Mouse (Mus musculus): Measurements from ENCODE around the gene Zfp61. TPM values are rescaled to one million over a fixed set of nuclear protein-coding genes. Genes with fewer than 3 reads are reported as not detected.

Gene Zfp61
- total and polyA plus RNA-seq, 2 experiments, result 0.48 to 1.8 TPM

DNA sequence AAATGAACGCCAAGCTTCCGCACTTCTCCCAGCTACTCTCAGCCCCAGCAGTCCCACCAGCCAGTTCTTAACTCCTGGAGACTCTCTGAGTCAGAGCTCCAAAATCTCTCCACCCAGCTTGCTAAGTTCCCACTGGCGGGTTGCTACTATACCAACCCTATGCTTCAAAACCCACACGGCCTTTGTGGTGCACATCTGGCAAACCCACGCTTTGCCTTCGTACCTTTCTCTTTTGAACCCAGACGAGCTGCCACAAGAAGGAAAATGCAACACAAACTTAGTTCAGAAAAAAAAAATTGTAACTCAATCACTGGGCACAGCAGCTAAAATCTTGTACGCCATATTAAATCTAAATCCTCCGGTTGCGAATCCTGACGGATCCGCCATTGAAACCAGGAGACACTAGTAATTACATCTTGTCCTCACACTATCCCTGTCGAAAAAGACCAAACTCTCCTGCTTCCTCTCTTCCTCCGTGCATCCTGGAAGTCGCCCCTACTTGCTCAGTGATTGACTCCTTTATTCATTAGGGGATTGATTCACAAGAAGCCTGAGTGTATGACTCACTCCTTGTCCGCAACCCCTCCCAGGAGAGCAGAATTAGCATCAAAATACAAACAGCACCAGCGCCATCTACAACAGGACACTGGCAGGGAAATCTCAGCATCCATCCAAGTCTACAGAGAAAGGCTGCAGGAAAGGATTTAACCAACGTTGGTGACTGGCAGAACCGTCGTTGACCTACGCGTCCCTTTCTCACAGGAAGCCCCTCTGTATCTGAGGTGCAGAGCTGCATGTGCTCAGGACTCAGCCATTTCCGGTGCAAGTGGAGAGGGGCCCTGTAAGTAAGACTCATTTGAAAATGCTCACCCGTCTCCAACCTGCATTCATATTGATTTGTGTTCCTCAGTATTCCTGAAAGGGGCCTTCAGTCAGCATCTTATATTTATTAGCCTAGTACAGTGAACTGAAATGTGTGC lies 32.6 kb downstream of the Zfp61 start:
- no peaks in the 10 kb centered on the region for H3K27me3 ChIP-seq (ENCODE audit: control insufficient read depth, insufficient read depth, low read length)
- peaks cover under 1% of the 10 kb centered on the region for H3K36me3 ChIP-seq (ENCODE audit: control insufficient read depth, insufficient read depth, low read length)
- H3K9ac ChIP-seq (ENCODE audit: low read depth, low read length), result no peak overlapping the region
- 81% methylated on average over 24 of the region's 24 CpGs for WGBS
- H3K4me1 ChIP-seq (ENCODE audit: control insufficient read depth, insufficient read depth, low read length), result no peaks in the 10 kb centered on the region
- no peak overlapping the region for H3K4me3 ChIP-seq (ENCODE audit: insufficient read depth, low read depth, low read length)
- H3K27ac ChIP-seq (replicated peaks; ENCODE audit: insufficient read depth, low read depth, low read length), result no peak overlapping the region
- TF ChIP-seq POLR2A (IDR thresholded peaks at IDR 0.05; ENCODE audit: extremely low read depth, insufficient read depth, low read length) (no peak), CTCF (IDR thresholded peaks at IDR 0.05; ENCODE audit: low read depth, low read length) (no peak)
- no peak for DNase-seq (ENCODE audit: extremely low read depth, low read depth, low spot score)
- no peaks in the 10 kb centered on the region for H3K79me2 ChIP-seq (ENCODE audit: control insufficient read depth, insufficient read depth, low read length)

DNA sequence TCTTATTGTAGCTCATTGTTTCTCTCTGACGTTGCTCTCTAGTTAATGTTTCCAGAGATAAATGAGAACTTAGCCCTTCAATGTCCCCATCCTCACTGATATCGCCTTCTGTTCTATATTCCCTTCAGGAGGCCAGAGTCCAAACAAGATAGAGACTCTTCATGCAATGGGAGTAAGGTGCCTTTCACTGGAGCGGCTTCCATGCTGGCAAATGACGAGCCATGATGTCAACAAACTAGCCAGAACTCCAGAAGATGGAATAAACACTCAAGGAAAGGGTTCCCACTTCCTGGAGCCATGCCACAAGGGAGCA lies 41.1 kb downstream of the Zfp61 start:
- WGBS, result 93% methylated on average over 4 of the region's 4 CpGs
- H3K79me2 ChIP-seq (ENCODE audit: control insufficient read depth, insufficient read depth, low read length), result no peaks in the 10 kb centered on the region; the same call in 1 of the 2 replicates
- H3K27me3 ChIP-seq (ENCODE audit: control insufficient read depth, insufficient read depth, low read length), result no peaks in the 10 kb centered on the region
- peaks cover 8% of the 10 kb centered on the region; the same call in 1 of the 2 replicates for H3K36me3 ChIP-seq (ENCODE audit: control insufficient read depth, insufficient read depth, low read length)
- peaks cover 2% of the 10 kb centered on the region; the same call in 1 of the 2 replicates for H3K4me1 ChIP-seq (ENCODE audit: control insufficient read depth, insufficient read depth, low read length)
- no peak for TF ChIP-seq POLR2A (IDR thresholded peaks at IDR 0.05; ENCODE audit: extremely low read depth, insufficient read depth, low read length)
- TF ChIP-seq CTCF (IDR thresholded peaks at IDR 0.05; ENCODE audit: low read depth, low read length), result no peak
- no peak for DNase-seq (ENCODE audit: extremely low read depth, low read depth, low spot score)
- H3K4me3 ChIP-seq (ENCODE audit: insufficient read depth, low read depth, low read length), result no peak overlapping the region
- H3K9ac ChIP-seq (ENCODE audit: low read depth, low read length), result no peak overlapping the region
- H3K27ac ChIP-seq (replicated peaks; ENCODE audit: insufficient read depth, low read depth, low read length), result no peak overlapping the region

DNA sequence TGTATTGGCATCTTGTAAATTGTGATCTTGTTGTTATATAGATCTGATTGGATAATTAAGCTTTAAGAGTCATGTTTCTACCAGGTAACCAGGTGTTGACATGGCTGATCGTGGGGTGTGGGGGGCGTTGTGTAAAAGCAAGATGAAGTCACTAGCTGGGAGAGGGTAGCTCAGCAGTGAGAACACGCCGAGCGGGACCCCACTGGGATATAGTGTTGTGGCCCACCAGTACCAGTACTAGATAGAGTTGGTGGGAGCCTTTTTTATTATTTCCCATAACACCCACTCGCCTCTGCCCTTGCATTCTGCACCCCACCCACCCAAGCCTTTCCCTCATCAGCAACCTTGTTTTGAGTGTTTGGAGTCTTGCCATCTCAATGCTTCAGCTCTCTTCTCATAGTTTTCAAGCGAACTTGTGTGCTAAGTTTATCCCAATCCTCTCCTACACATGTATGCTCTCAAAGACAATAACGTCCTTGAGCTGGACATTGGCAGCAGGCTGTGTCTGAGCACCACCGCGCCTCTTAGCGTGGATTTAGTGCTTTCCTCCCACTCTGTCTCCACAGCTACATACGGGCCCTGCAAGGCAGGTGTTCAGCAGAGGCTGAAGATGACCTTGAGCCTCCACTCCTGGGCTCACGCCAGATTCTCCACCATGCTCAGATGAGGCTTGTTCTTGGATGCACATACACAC lies 41.6 kb downstream of the Zfp61 start:
- Histone ChIP-seq H3K27me3 (ENCODE audit: control insufficient read depth, insufficient read depth, low read length) (no peaks in the 10 kb centered on the region), H3K4me1 (ENCODE audit: control insufficient read depth, insufficient read depth, low read length) (peaks cover 2% of the 10 kb centered on the region; the same call in 1 of the 2 replicates), H3K36me3 (ENCODE audit: control insufficient read depth, insufficient read depth, low read length) (peaks cover 8% of the 10 kb centered on the region; the same call in 1 of the 2 replicates), H3K27ac (replicated peaks; ENCODE audit: insufficient read depth, low read depth, low read length) (no peak overlapping the region), H3K4me3 (ENCODE audit: insufficient read depth, low read depth, low read length) (no peak overlapping the region), H3K9ac (ENCODE audit: low read depth, low read length) (no peak overlapping the region), H3K79me2 (ENCODE audit: control insufficient read depth, insufficient read depth, low read length) (no peaks in the 10 kb centered on the region; the same call in 1 of the 2 replicates)
- 96% methylated on average over 13 of the region's 13 CpGs for WGBS
- no peak for DNase-seq (ENCODE audit: extremely low read depth, low read depth, low spot score)
- TF ChIP-seq CTCF (IDR thresholded peaks at IDR 0.05; ENCODE audit: low read depth, low read length) (no peak), POLR2A (IDR thresholded peaks at IDR 0.05; ENCODE audit: extremely low read depth, insufficient read depth, low read length) (no peak)

GRCm38 (mm10) chr7:24254633-24255474 lies 46.2 kb downstream of the Zfp61 start, which contains the start of gene Zfp108:
Gene Zfp108, plus strand, starts transcription at chr7:24254794.
- no peaks in the 10 kb centered on the region; the same call in 1 of the 2 replicates for H3K79me2 ChIP-seq (ENCODE audit: control insufficient read depth, insufficient read depth, low read length)
- no peak within 1 kb of the TSS for H3K27ac ChIP-seq (replicated peaks; ENCODE audit: insufficient read depth, low read depth, low read length)
- peak; percentile 94 for DNase-seq (ENCODE audit: extremely low read depth, low read depth, low spot score)
- peaks cover 5% of the 10 kb centered on the region; the same call in 1 of the 2 replicates for H3K4me1 ChIP-seq (ENCODE audit: control insufficient read depth, insufficient read depth, low read length)
- H3K27me3 ChIP-seq (ENCODE audit: control insufficient read depth, insufficient read depth, low read length), result no peaks in the 10 kb centered on the region
- peak within 1 kb of the TSS; percentile 68 for H3K4me3 ChIP-seq (ENCODE audit: insufficient read depth, low read depth, low read length)
- H3K9ac ChIP-seq (ENCODE audit: low read depth, low read length), result peak within 1 kb of the TSS; percentile 52
- H3K36me3 ChIP-seq (ENCODE audit: control insufficient read depth, insufficient read depth, low read length), result no peaks in the 10 kb centered on the region; the same call in 1 of the 2 replicates
- TF ChIP-seq POLR2A (IDR thresholded peaks at IDR 0.05; ENCODE audit: extremely low read depth, insufficient read depth, low read length) (no peak), CTCF (IDR thresholded peaks at IDR 0.05; ENCODE audit: low read depth, low read length) (no peak)
- WGBS, result 16% methylated on average over 21 of the region's 21 CpGs
